In the genomic region with DNA sequence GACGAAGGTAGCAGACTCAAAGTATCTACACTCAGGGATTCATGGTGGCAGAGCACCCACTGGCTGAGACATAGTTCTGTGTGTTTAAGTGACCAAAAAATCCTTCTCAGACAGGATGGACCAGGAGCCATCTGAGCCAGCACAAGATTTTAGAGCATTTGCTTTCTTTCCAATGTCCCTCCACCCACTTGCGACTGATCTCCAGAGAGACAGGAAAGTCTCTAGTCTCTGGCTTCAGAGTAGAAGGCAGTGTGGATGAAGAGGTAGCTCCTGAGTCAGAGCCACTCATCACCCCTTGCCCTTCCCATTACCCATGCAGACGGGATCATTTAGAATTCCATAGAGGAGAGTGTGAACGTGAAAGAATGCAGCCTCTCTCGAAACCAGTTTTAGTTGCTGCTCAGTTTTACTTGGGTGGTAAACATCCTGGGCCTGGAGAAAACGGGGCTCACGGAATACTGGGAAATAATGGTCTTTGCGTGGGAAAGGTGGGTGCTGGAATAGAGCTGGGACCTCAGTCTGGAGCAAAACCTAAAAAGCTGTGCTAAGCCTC, we compare ENCODE assay signal across 7 mouse cellular contexts.
DNase-seq lines count a peak whose midpoint lies in the region; ATAC-seq lines count a peak whose summit lies in the region.

No protein-coding gene starts in this region.

- ATAC-seq in neural tube, embryonic 11.5 days (ENCODE audit: insufficient read depth, low FRiP score, low TSS enrichment), result 0 out of 2 replicates have a peak, but pooled peaks have one; percentile 43
- ATAC-seq in embryonic facial prominence, embryonic 15.5 days (ENCODE audit: insufficient number of reproducible peaks, low FRiP score, low TSS enrichment, low read depth), result no peak
- peak; percentile 23; the same call in 1 of the 2 replicates for ATAC-seq in neural tube, embryonic 12.5 days (ENCODE audit: low FRiP score, low read depth)

- H3K9me3 ChIP-seq in neural tube, embryonic 11.5 days (ENCODE audit: control insufficient read depth, low read length), result no peaks in the 10 kb centered on the region
- no peaks in the 10 kb centered on the region for H3K9me3 ChIP-seq in embryonic facial prominence, embryonic 15.5 days (replicated peaks)
- no peaks in the 10 kb centered on the region for H3K9me3 ChIP-seq in neural tube, embryonic 12.5 days

- H3K36me3 ChIP-seq in neural tube, embryonic 11.5 days (ENCODE audit: control insufficient read depth, insufficient read depth, low read length), result peaks cover 2% of the 10 kb centered on the region; the same call in 1 of the 2 replicates
- H3K36me3 ChIP-seq in embryonic facial prominence, embryonic 15.5 days, result no peaks in the 10 kb centered on the region
- H3K36me3 ChIP-seq in neural tube, embryonic 12.5 days, result no peaks in the 10 kb centered on the region

- peak overlapping the region; percentile 60 for H3K9ac ChIP-seq in neural tube, embryonic 11.5 days (ENCODE audit: low read length)
- H3K9ac ChIP-seq in embryonic facial prominence, embryonic 15.5 days, result peak overlapping the region; percentile 45
- peak overlapping the region; percentile 56 for H3K9ac ChIP-seq in neural tube, embryonic 12.5 days

- 19% methylated on average over 8 of the region's 8 CpGs for WGBS in neural tube, embryonic 11.5 days
- 13% methylated on average over 8 of the region's 8 CpGs for WGBS in embryonic facial prominence, embryonic 15.5 days
- 17% methylated on average over 8 of the region's 8 CpGs for WGBS in neural tube, embryonic 12.5 days

- H3K27me3 ChIP-seq in neural tube, embryonic 11.5 days (ENCODE audit: control insufficient read depth, insufficient read depth, low read length), result no peaks in the 10 kb centered on the region
- no peaks in the 10 kb centered on the region for H3K27me3 ChIP-seq in embryonic facial prominence, embryonic 15.5 days
- H3K27me3 ChIP-seq in neural tube, embryonic 12.5 days (replicated peaks), result no peaks in the 10 kb centered on the region

- peak; percentile 33 for DNase-seq in neural tube, embryonic 11.5 days (ENCODE audit: low spot score)
- no peak for DNase-seq in neural tube, embryonic 10.5 days (ENCODE audit: extremely low spot score, low spot score)
- peak; percentile 6 for DNase-seq in induced T-regulatory cell, adult 2 months (ENCODE audit: low read depth)
- no peak for DNase-seq in left cerebral cortex, adult 9 months (ENCODE audit: low spot score in 2 of 2)
- no peak for DNase-seq in spleen, postnatal 36 days (ENCODE audit: low spot score in 2 of 2)

- H3K4me1 ChIP-seq in neural tube, embryonic 11.5 days (ENCODE audit: control insufficient read depth, insufficient read depth, low read length), result peaks cover 52% of the 10 kb centered on the region
- peaks cover 83% of the 10 kb centered on the region for H3K4me1 ChIP-seq in embryonic facial prominence, embryonic 15.5 days
- peaks cover 76% of the 10 kb centered on the region for H3K4me1 ChIP-seq in neural tube, embryonic 12.5 days

- H3K27ac ChIP-seq in neural tube, embryonic 11.5 days (ENCODE audit: low read depth, low read length), result peak overlapping the region; percentile 78
- H3K27ac ChIP-seq in embryonic facial prominence, embryonic 15.5 days (replicated peaks), result peak overlapping the region; percentile 97
- H3K27ac ChIP-seq in neural tube, embryonic 12.5 days, result peak overlapping the region; percentile 22

- H3K4me3 ChIP-seq in neural tube, embryonic 11.5 days (ENCODE audit: low read depth, low read length), result peak overlapping the region; percentile 31
- H3K4me3 ChIP-seq in embryonic facial prominence, embryonic 15.5 days (replicated peaks), result peak overlapping the region; percentile 53
- H3K4me3 ChIP-seq in neural tube, embryonic 12.5 days, result peak overlapping the region; percentile 39

- H3K4me2 ChIP-seq in neural tube, embryonic 11.5 days (ENCODE audit: low read depth), result peak overlapping the region; percentile 53
- peak overlapping the region; percentile 65 for H3K4me2 ChIP-seq in embryonic facial prominence, embryonic 15.5 days (replicated peaks)
- peak overlapping the region; percentile 66 for H3K4me2 ChIP-seq in neural tube, embryonic 12.5 days (replicated peaks)

Comparison
In these comparisons a context has a peak if more than half of its experiments do, and no peak if none do; other contexts are left out.
1. DNase-seq: peak in neural tube, embryonic 11.5 days (single experiment) and induced T-regulatory cell, adult 2 months (single experiment); none in neural tube, embryonic 10.5 days (single experiment), left cerebral cortex, adult 9 months (0 of 2) and spleen, postnatal 36 days (0 of 2).
2. H3K27ac ChIP-seq: peak in every context shown above with its lines; median percentile 97 in embryonic facial prominence, embryonic 15.5 days; 78 in neural tube, embryonic 11.5 days; 22 in neural tube, embryonic 12.5 days.
3. Peak in every context shown above with its lines, with median percentiles within 50 percentile points of each other: H3K4me2 ChIP-seq, H3K4me3 ChIP-seq and H3K9ac ChIP-seq.